Mouse (Mus musculus) right cerebral cortex, postnatal 10 days (tissue): ENCODE data around the gene Tcf20.
A peak's percentile ranks its signal among the peaks of the same experiment; 100 is the strongest.
"Not testable (repeated sequence)": the region's sequence is repeated elsewhere in the genome, so short reads cannot be mapped to it uniquely, and the experiment has no call there.

Source experiments
- DNase-seq, 2 experiments: peaks; one replicate each; pipeline ENCODE4 v3.0.0; 2021; ENCODE audit warnings: low spot score in 2 of 2

The Tcf20 gene

GRCm38 (mm10) chr15:82814321-82814720 is 173.4 kb downstream of the Tcf20 start:
- no peak for DNase-seq

- DNase-seq: no peak
These were observed 177.1 kb downstream of the Tcf20 start for GRCm38 (mm10) chr15:82810556-82810955.

- DNase-seq: peak; percentile 43 to 47
These were observed 178.2 kb downstream of the Tcf20 start for GRCm38 (mm10) chr15:82809511-82809910.

GRCm38 (mm10) chr15:82806969-82807763 is 180.5 kb downstream of the Tcf20 start:
- DNase-seq: no peak

- peak; percentile 81 to 92 for DNase-seq
These were observed 182.7 kb downstream of the Tcf20 start for GRCm38 (mm10) chr15:82804708-82805639.

GRCm38 (mm10) chr15:82795936-82796440 is 191.7 kb downstream of the Tcf20 start:
- DNase-seq: no peak

GRCm38 (mm10) chr15:82794277-82794676 is 193.4 kb downstream of the Tcf20 start, which contains the start of gene Cyp2d26:
Cyp2d26 (minus strand) TSS chr15:82794294.
- DNase-seq: no peak

- no peak for DNase-seq
These were observed 193.8 kb downstream of the Tcf20 start for GRCm38 (mm10) chr15:82793868-82794267.

- no peak for DNase-seq
These were observed 194.2 kb downstream of the Tcf20 start for GRCm38 (mm10) chr15:82793454-82793853.

GRCm38 (mm10) chr15:82792566-82792965 is 195.1 kb downstream of the Tcf20 start:
- no peak for DNase-seq

- no peak for DNase-seq
These were observed 203.1 kb downstream of the Tcf20 start for GRCm38 (mm10) chr15:82784581-82784980.

GRCm38 (mm10) chr15:82783800-82784199 is 203.9 kb downstream of the Tcf20 start:
- DNase-seq: no peak

GRCm38 (mm10) chr15:82777856-82778255 is 209.8 kb downstream of the Tcf20 start:
- DNase-seq: not testable (repeated sequence)

- no peak for DNase-seq
These were observed 221.7 kb downstream of the Tcf20 start for GRCm38 (mm10) chr15:82765943-82766342.

GRCm38 (mm10) chr15:82764881-82765280 is 222.8 kb downstream of the Tcf20 start:
- no peak for DNase-seq

GRCm38 (mm10) chr15:82763631-82764420 is 223.8 kb downstream of the Tcf20 start, which contains the start of gene Cyp2d40:
Cyp2d40 (minus strand) TSS chr15:82764183.
- no peak for DNase-seq
